Mouse (Mus musculus) midbrain, embryonic 12.5 days (tissue): Measurements from ENCODE around the gene Birc5. TPM values are rescaled to one million over a fixed set of nuclear protein-coding genes. Genes with fewer than 3 reads are reported as not detected.

Experiments
- ATAC-seq: fragments of 200-750 bp; cut with Nextera tagmentation; 2 replicates; pipeline ENCODE4 v1.8.0; 2017; ENCODE audit warnings: low read depth, moderate TSS enrichment, moderate library complexity; ENCODE audit not compliant: low FRiP score
- H3K27ac ChIP-seq: fragments of 300-500 bp; sonication (generic); replicated peaks from 2 replicates; pipeline ENCODE4 v1.5.1; 2016; ENCODE audit warnings: mild to moderate bottlenecking
- H3K27me3 ChIP-seq: fragments of 300-500 bp; sonication (generic); 2 replicates; pipeline ENCODE4 v1.6.1; 2016; ENCODE audit warnings: mild to moderate bottlenecking
- H3K36me3 ChIP-seq: fragments of 300-500 bp; sonication (generic); 2 replicates; pipeline ENCODE4 v1.6.1; 2016
- H3K4me1 ChIP-seq: fragments of 300-500 bp; sonication (generic); 2 replicates; pipeline ENCODE4 v1.6.1; 2016
- H3K4me2 ChIP-seq: fragments of 300-500 bp; sonication (generic); replicated peaks from 2 replicates; pipeline ENCODE4 v1.6.1; 2016; ENCODE audit warnings: mild to moderate bottlenecking, moderate library complexity
- H3K4me3 ChIP-seq: fragments of 300-500 bp; sonication (generic); 2 replicates; pipeline ENCODE4 v1.5.1; 2016; ENCODE audit warnings: mild to moderate bottlenecking
- H3K9ac ChIP-seq: fragments of 300-500 bp; sonication (generic); replicated peaks from 2 replicates; pipeline ENCODE4 v1.6.1; 2016; ENCODE audit warnings: mild to moderate bottlenecking, moderate library complexity
- H3K9me3 ChIP-seq: fragments of 300-500 bp; sonication (generic); 2 replicates; pipeline ENCODE4 v1.6.1; 2016; ENCODE audit warnings: mild to moderate bottlenecking
- WGBS: fragments of 180-500 bp; shearing (Covaris S2); methylation state at CpG from one replicate; pipeline ENCODE4 v1.1.7; 2016; 5-methylcytosine and 5-hydroxymethylcytosine counted together
- polyA plus RNA-seq: library from polyadenylated mRNA; unstranded; fragments of >200 nt; fragmentation: Nextera tagmentation; extraction: Ambion mirVana; gene quantifications from 2 replicates; pipeline ENCODE4 v1.2.1, GENCODE M21; 2016

The Birc5 gene
- polyA plus RNA-seq, 1 experiment from 2014 or later = 237 TPM

DNA sequence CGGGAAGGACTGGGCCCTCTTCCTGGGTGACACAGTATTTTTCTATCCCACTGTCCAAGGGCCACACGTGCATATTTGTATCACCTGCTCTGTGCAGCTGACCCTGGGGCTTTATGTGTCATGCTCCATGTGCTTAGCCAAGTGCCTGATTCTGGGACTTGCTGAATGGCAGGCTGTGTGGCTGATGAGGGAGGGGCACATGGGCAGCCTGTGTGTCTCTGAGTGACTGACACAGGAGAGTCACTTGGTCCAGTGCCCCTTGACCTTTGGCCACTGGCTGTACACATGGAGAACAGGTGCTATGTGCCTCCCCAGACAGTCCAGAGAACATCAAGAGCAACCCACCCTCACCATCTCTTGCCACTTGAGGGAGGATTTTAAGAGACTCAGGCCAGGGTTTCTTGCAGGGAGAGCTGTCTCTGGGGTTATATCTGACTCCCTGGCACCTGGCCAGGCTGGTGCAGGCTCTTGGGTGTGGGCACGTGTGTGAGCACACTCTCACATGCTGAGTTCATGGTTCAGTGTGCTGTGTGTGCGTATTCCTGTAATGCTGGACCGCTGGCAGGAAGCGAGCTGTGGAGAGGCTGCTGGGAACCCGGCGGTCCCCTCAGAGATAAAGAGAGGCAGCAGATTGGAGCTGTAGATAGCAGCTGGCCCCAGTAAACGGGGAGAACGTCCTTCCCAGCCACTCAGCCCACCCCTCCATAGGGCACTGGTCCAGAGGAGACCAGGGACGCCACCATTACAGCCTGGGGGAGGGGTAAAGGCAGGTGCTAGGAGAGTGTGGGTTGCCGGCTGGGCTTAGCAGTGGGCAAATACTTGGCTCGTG lies 29.1 kb downstream of the Birc5 start:
- H3K9ac ChIP-seq = no peak overlapping the region
- H3K4me3 ChIP-seq = no peak overlapping the region
- WGBS = 40% methylated on average over 13 of the region's 13 CpGs
- no peak overlapping the region for H3K4me2 ChIP-seq
- H3K9me3 ChIP-seq = no peaks in the 10 kb centered on the region
- H3K27me3 ChIP-seq = peaks cover 21% of the 10 kb centered on the region
- ATAC-seq = 0 out of 2 replicates have a peak, but pooled peaks have one; percentile 38
- peak overlapping the region; percentile 40; the same call in 1 of the 2 replicates for H3K27ac ChIP-seq
- no peaks in the 10 kb centered on the region for H3K36me3 ChIP-seq
- peaks cover 30% of the 10 kb centered on the region for H3K4me1 ChIP-seq

GRCm38 (mm10) chr11:117878892-117879291 lies 29.8 kb downstream of the Birc5 start:
- Histone ChIP-seq H3K4me2 (no peak overlapping the region), H3K27me3 (peaks cover 22% of the 10 kb centered on the region), H3K4me1 (peaks cover 26% of the 10 kb centered on the region), H3K9ac (no peak overlapping the region), H3K9me3 (no peaks in the 10 kb centered on the region), H3K36me3 (no peaks in the 10 kb centered on the region), H3K4me3 (no peak overlapping the region), H3K27ac (no peak overlapping the region)
- 32% methylated on average over 8 of the region's 8 CpGs for WGBS
- no peak for ATAC-seq

GRCm38 (mm10) chr11:117879676-117880075 lies 30.6 kb downstream of the Birc5 start:
- Histone ChIP-seq H3K9me3 (no peaks in the 10 kb centered on the region), H3K36me3 (no peaks in the 10 kb centered on the region), H3K27me3 (peaks cover 29% of the 10 kb centered on the region), H3K4me3 (no peak overlapping the region), H3K4me1 (peaks cover 26% of the 10 kb centered on the region), H3K27ac (no peak overlapping the region), H3K4me2 (no peak overlapping the region), H3K9ac (no peak overlapping the region)
- no peak for ATAC-seq
- 75% methylated on average over 6 of the region's 6 CpGs for WGBS

DNA sequence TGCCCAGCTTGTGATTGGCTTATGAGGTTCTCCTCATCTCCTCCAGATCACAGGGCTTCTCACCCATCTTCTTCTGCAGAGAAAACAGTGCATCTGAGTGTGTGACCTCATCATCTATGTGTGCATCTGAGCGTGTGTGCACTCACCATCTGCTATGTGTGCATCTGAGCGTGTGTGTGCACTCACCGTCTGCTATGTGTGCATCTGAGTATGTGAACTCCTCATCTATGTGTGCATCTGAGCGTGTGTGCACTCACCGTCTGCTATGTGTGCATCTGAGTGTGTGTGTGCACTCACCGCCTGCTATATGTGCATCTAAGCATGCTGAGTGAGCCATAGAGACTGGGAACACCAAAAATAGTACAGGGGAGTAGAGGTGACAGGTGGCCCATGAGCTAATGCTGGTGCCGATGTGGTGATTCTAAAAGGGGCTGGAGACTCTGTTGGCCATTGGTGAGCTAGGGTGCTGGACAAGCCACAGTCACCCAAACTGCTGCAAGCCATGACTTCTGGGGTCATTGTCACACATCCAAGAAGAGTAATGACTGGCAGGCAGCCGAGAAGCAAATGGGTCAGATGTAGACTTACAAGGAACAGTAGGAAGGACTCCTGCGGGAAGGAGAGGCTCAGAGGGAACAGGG lies 31.4 kb downstream of the Birc5 start:
- H3K4me3 ChIP-seq = no peak overlapping the region
- peaks cover 26% of the 10 kb centered on the region for H3K4me1 ChIP-seq
- 90% methylated on average over 9 of the region's 9 CpGs for WGBS
- no peaks in the 10 kb centered on the region for H3K9me3 ChIP-seq
- ATAC-seq = no peak
- no peak overlapping the region for H3K9ac ChIP-seq
- peaks cover 34% of the 10 kb centered on the region for H3K27me3 ChIP-seq
- H3K36me3 ChIP-seq = no peaks in the 10 kb centered on the region
- no peak overlapping the region for H3K27ac ChIP-seq
- no peak overlapping the region for H3K4me2 ChIP-seq

DNA sequence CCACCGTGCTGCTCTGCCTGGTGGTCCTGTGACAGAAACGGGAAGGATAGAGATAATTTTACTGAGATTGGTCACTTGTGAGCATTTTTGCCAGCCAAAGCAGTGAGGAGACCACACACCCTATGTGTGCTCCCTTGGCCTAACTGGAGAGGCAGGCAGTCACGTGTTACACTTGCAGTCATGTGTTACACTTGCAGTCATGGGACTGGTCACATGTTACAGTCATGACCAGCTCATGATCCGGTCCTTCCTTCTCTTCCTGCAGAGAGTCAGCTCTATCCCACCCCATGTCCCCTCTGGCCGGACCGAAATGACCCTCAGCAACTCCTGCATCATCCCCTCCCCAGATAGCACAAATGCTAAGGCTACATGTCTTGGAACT lies 31.9 kb downstream of the Birc5 start:
- 85% methylated on average over 6 of the region's 6 CpGs for WGBS
- Histone ChIP-seq H3K36me3 (no peaks in the 10 kb centered on the region), H3K9me3 (no peaks in the 10 kb centered on the region), H3K9ac (no peak overlapping the region), H3K4me2 (no peak overlapping the region), H3K27me3 (peaks cover 38% of the 10 kb centered on the region), H3K4me1 (peaks cover 22% of the 10 kb centered on the region), H3K4me3 (no peak overlapping the region), H3K27ac (no peak overlapping the region)
- no peak for ATAC-seq

DNA sequence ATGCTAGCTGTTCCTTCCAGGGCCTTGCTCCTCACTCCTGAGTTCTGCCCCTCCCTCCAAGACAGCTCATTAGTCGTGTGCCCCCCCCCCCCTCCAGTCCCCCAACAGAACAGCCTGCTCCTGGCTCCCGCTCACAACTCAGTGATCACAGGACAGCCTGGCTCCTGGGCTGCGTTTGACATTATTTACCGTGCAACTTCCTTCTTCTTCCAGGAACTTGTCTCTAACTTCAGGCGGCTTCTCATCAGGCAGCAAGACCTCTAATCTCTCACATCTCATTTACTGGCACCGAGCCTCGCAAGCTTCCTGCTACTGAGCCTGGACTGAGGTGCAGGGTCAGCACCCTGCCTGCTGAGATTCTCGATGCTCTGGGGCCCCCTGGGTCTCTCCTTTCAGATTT lies 32.7 kb downstream of the Birc5 start:
- Histone ChIP-seq H3K27ac (no peak overlapping the region), H3K9me3 (no peaks in the 10 kb centered on the region), H3K27me3 (peaks cover 44% of the 10 kb centered on the region), H3K36me3 (no peaks in the 10 kb centered on the region), H3K4me2 (no peak overlapping the region), H3K9ac (no peak overlapping the region), H3K4me3 (no peak overlapping the region), H3K4me1 (peaks cover 21% of the 10 kb centered on the region)
- WGBS = 15% methylated on average over 8 of the region's 8 CpGs
- no peak for ATAC-seq

- Histone ChIP-seq H3K27ac (no peak overlapping the region), H3K4me1 (peaks cover 21% of the 10 kb centered on the region)
- no peak for ATAC-seq
These were observed 33.2 kb downstream of the Birc5 start for GRCm38 (mm10) chr11:117882208-117882607.

DNA sequence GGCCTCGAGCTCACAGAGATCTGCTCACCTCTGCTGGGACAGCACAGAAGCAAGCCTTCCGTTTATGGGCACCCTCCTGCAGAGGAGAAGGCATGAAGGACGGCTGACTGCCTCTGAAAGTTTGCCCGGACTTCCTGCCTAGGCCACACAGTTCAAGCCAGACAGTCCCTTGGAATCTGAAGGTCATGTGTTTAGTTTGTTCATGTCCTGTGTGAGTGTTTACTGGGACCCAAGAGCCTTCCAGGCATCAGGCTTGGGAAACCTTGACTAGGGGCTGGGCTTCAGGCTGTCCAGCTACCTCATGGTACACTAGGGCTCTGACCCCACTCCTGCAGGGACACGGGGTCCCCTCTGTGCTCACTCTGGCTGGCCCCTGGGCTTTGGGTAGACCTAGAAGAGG lies 36.9 kb downstream of the Birc5 start:
- Histone ChIP-seq H3K4me2 (no peak overlapping the region), H3K4me3 (no peak overlapping the region), H3K9ac (no peak overlapping the region), H3K4me1 (peaks cover 34% of the 10 kb centered on the region), H3K9me3 (no peaks in the 10 kb centered on the region), H3K27ac (no peak overlapping the region), H3K36me3 (no peaks in the 10 kb centered on the region), H3K27me3 (peaks cover 48% of the 10 kb centered on the region)
- ATAC-seq = no peak
- 76% methylated on average over 5 of the region's 5 CpGs for WGBS

More at GRCm38 (mm10) chr11:117882208-117882607, 33.2 kb downstream of the Birc5 start:
- no peaks in the 10 kb centered on the region for H3K36me3 ChIP-seq
- 71% methylated on average over 1 of the region's 1 CpGs for WGBS
- H3K4me3 ChIP-seq = no peak overlapping the region
- H3K27me3 ChIP-seq = peaks cover 44% of the 10 kb centered on the region
- no peaks in the 10 kb centered on the region for H3K9me3 ChIP-seq
- H3K4me2 ChIP-seq = no peak overlapping the region
- H3K9ac ChIP-seq = no peak overlapping the region

DNA sequence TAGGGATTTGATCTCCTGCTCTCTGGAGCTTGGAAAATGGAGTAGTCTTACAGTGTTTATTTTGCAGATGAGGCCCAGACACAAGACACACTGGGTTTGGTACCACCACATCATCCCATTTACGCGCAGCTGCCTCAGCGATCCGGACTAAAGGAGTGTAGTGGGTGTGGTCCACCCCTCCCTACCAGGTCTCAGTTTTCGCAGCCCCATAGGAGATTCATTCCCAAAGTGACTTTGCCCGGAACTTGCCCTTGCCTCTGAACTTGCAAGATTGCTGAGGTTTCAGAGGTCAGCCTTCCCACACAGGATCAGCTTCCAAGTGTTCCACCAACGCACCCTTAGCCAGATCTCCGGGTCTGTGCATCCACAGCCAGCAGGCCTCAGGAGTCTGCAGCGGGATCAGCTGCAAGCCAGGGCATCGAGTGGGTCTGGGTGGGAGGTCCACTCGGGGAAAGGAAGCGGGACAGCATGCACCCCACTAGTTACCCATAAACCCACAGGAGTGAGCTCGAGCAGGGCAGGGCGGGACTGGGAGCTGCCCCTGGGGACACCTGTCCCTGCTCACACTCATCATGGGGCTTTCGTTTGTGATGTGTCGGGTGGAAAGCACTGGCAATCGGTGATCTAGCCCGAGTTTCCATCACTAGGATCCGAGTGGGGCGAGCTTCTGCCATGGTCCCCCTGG lies 39.3 kb downstream of the Birc5 start:
- Histone ChIP-seq H3K9me3 (no peaks in the 10 kb centered on the region), H3K4me1 (peaks cover 32% of the 10 kb centered on the region), H3K36me3 (no peaks in the 10 kb centered on the region), H3K4me2 (peak overlapping the region; percentile 56), H3K9ac (0 out of 2 replicates have a peak overlapping the region, but pooled peaks have one; percentile 20), H3K27ac (peak overlapping the region; percentile 80), H3K27me3 (peaks cover 60% of the 10 kb centered on the region), H3K4me3 (peak overlapping the region; percentile 29)
- peak; percentile 23; the same call in 1 of the 2 replicates for ATAC-seq
- WGBS = 12% methylated on average over 20 of the region's 20 CpGs

GRCm38 (mm10) chr11:117888853-117889822 lies 40.1 kb downstream of the Birc5 start:
- H3K27ac ChIP-seq = peak overlapping the region; percentile 80
- WGBS = 1% methylated on average over 33 of the region's 33 CpGs
- H3K27me3 ChIP-seq = peaks cover 60% of the 10 kb centered on the region
- H3K4me2 ChIP-seq = peak overlapping the region; percentile 56
- peaks cover 32% of the 10 kb centered on the region for H3K4me1 ChIP-seq
- H3K4me3 ChIP-seq = peak overlapping the region; percentile 29
- H3K36me3 ChIP-seq = no peaks in the 10 kb centered on the region
- ATAC-seq = peak; percentile 56
- no peaks in the 10 kb centered on the region for H3K9me3 ChIP-seq
- H3K9ac ChIP-seq = peak overlapping the region; percentile 20

DNA sequence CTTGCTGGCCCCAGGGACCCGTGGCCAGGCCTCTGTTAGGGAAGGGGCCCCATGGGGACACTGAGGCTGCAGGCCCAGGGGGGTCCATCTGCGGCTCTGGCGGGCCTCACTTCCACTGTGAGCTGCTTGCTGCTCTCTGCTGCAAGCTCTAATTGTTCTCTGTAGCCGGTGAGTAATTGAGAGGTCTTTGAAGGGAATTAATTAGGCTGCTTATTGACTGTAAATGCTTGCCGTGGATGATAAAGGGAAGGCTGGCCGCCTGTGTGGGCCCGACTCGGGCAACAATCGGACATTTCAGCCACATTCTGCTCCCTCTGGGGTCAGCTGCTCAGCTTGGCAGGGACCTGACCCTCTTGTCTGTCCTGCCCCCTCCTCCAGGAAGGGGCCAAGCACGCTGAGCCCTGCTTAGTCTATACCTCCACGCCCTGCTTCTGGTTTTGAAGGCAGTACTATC lies 40.9 kb downstream of the Birc5 start:
- Histone ChIP-seq H3K4me3 (no peak overlapping the region), H3K4me1 (peaks cover 32% of the 10 kb centered on the region), H3K27ac (peak overlapping the region; percentile 80), H3K9me3 (no peaks in the 10 kb centered on the region), H3K9ac (0 out of 2 replicates have a peak overlapping the region, but pooled peaks have one; percentile 26), H3K36me3 (no peaks in the 10 kb centered on the region), H3K27me3 (peaks cover 58% of the 10 kb centered on the region), H3K4me2 (peak overlapping the region; percentile 56)
- WGBS = 3% methylated on average over 11 of the region's 11 CpGs
- peak; percentile 57 for ATAC-seq
